Mouse (Mus musculus) lung, postnatal 0 days (tissue): ENCODE measurements around the gene P2ry14. TPM values are rescaled to one million over a fixed set of nuclear protein-coding genes. Genes with fewer than 3 reads are reported as not detected.

Experiments
- ATAC-seq: fragments of 200-750 bp; cut with Nextera tagmentation; 2 replicates; pipeline ENCODE4 v1.8.0; 2017; ENCODE audit warnings: moderate library complexity
- DNase-seq: peaks from one replicate; pipeline ENCODE4 v3.0.0-alpha.2; 2016; ENCODE audit warnings: low spot score
- H3K27ac ChIP-seq: fragments of 300-500 bp; sonication (generic); 2 replicates; pipeline ENCODE4 v1.5.1; 2014; ENCODE audit warnings: antibody characterized with exemption, mild to moderate bottlenecking, low read length, mixed read lengths
- H3K27me3 ChIP-seq: fragments of 300-500 bp; sonication (generic); replicated peaks from 2 replicates; pipeline ENCODE4 v1.6.1; 2014; ENCODE audit warnings: low read length, mixed read lengths; ENCODE audit not compliant: insufficient read depth
- H3K36me3 ChIP-seq: fragments of 300-500 bp; sonication (generic); 2 replicates; pipeline ENCODE4 v1.6.1; 2014; ENCODE audit warnings: low read length, mixed read lengths; ENCODE audit not compliant: insufficient read depth
- H3K4me1 ChIP-seq: fragments of 300-500 bp; sonication (generic); 2 replicates; pipeline ENCODE4 v1.6.1; 2014; ENCODE audit warnings: antibody characterized with exemption, low read depth, low read length, mixed read lengths; ENCODE audit not compliant: insufficient read depth
- H3K4me2 ChIP-seq: fragments of 300-500 bp; sonication (generic); replicated peaks from 2 replicates; pipeline ENCODE4 v1.6.1; 2014; ENCODE audit warnings: low read depth, mild to moderate bottlenecking, low read length, moderate library complexity, mixed read lengths
- H3K4me3 ChIP-seq: fragments of 300-500 bp; sonication (generic); 2 replicates; pipeline ENCODE4 v1.5.1; 2014; ENCODE audit warnings: low read depth, low read length
- H3K9ac ChIP-seq: fragments of 300-500 bp; sonication (generic); replicated peaks from 2 replicates; pipeline ENCODE4 v1.6.1; 2014; ENCODE audit warnings: low read depth, mild to moderate bottlenecking
- H3K9me3 ChIP-seq: fragments of 300-500 bp; sonication (generic); 2 replicates; pipeline ENCODE4 v1.6.1; 2016; ENCODE audit warnings: low read length, mixed read lengths
- CTCF ChIP-seq: IDR thresholded peaks from 2 replicates; pipeline ENCODE4 v1.5.1; 2016; ENCODE audit warnings: antibody characterized with exemption, mild to moderate bottlenecking
- EP300 ChIP-seq: IDR thresholded peaks from 2 replicates; pipeline ENCODE4 v1.6.1; 2016; ENCODE audit warnings: antibody characterized with exemption, mild to moderate bottlenecking, control low read depth
- WGBS: fragments of 180-500 bp; shearing (Covaris S2); extraction: QIAGEN DNeasy Blood & Tissue Kit; methylation state at CpG from one replicate; pipeline ENCODE4 v1.1.7; 2014; 5-methylcytosine and 5-hydroxymethylcytosine counted together
- polyA plus RNA-seq: library from polyadenylated mRNA; unstranded; fragments of >200 nt; fragmentation: Nextera tagmentation; extraction: Ambion mirVana; gene quantifications from 2 replicates; pipeline ENCODE4 v1.2.1, GENCODE M21; 2015

Gene P2ry14
- polyA plus RNA-seq, 1 experiment from 2014 or later, result 65.2 TPM

- H3K4me1 ChIP-seq, result no peaks in the 10 kb centered on the region
- DNase-seq, result no peak
- H3K9me3 ChIP-seq, result no peaks in the 10 kb centered on the region
- TF ChIP-seq CTCF, result no peak
- no peak for TF ChIP-seq EP300
- H3K27ac ChIP-seq, result no peak overlapping the region
- ATAC-seq, result no peak
- H3K27me3 ChIP-seq, result no peaks in the 10 kb centered on the region
- H3K9ac ChIP-seq, result no peak overlapping the region
- no peak overlapping the region for H3K4me2 ChIP-seq
- no peaks in the 10 kb centered on the region for H3K36me3 ChIP-seq
- H3K4me3 ChIP-seq, result no peak overlapping the region
- WGBS, result 92% methylated on average over 4 of the region's 4 CpGs
Observed at GRCm38 (mm10) chr3:59107439-59107838, 46.0 kb downstream of the P2ry14 start.

- Histone ChIP-seq H3K9ac (no peak overlapping the region), H3K36me3 (no peaks in the 10 kb centered on the region), H3K9me3 (no peaks in the 10 kb centered on the region), H3K4me2 (no peak overlapping the region), H3K27me3 (no peaks in the 10 kb centered on the region), H3K4me3 (no peak overlapping the region), H3K4me1 (no peaks in the 10 kb centered on the region), H3K27ac (no peak overlapping the region)
- no peak for TF ChIP-seq EP300
- no peak for TF ChIP-seq CTCF
- no peak for DNase-seq
- WGBS, result 61% methylated on average over 4 of the region's 4 CpGs
- ATAC-seq, result no peak
Observed at GRCm38 (mm10) chr3:59104462-59104861, 49.0 kb downstream of the P2ry14 start.

- 88% methylated on average over 2 of the region's 2 CpGs for WGBS
- Histone ChIP-seq H3K4me1 (no peaks in the 10 kb centered on the region), H3K27me3 (no peaks in the 10 kb centered on the region), H3K9me3 (no peaks in the 10 kb centered on the region), H3K4me2 (no peak overlapping the region), H3K4me3 (no peak overlapping the region), H3K36me3 (no peaks in the 10 kb centered on the region), H3K27ac (no peak overlapping the region), H3K9ac (no peak overlapping the region)
- no peak for DNase-seq
- TF ChIP-seq EP300, result no peak
- no peak for TF ChIP-seq CTCF
- no peak for ATAC-seq
Observed at GRCm38 (mm10) chr3:59102146-59102545, 51.3 kb downstream of the P2ry14 start.

GRCm38 (mm10) chr3:59101218-59101986 is 52.0 kb downstream of the P2ry14 start, which contains the start of gene Gpr171:
Gpr171 (minus strand) TSS chr3:59101821.
- H3K36me3 ChIP-seq, result no peaks in the 10 kb centered on the region
- no peak within 1 kb of the TSS for H3K4me3 ChIP-seq
- no peaks in the 10 kb centered on the region for H3K9me3 ChIP-seq
- H3K4me1 ChIP-seq, result no peaks in the 10 kb centered on the region
- DNase-seq (no peak), ATAC-seq (no peak)
- TF ChIP-seq EP300, result no peak
- no peak for TF ChIP-seq CTCF
- WGBS, result 70% methylated on average over 6 of the region's 6 CpGs
- H3K27ac ChIP-seq, result no peak within 1 kb of the TSS
- H3K27me3 ChIP-seq, result no peaks in the 10 kb centered on the region
- no peak within 1 kb of the TSS for H3K9ac ChIP-seq
- H3K4me2 ChIP-seq, result no peak within 1 kb of the TSS

- Histone ChIP-seq H3K4me1 (no peaks in the 10 kb centered on the region), H3K36me3 (no peaks in the 10 kb centered on the region), H3K27ac (no peak overlapping the region), H3K4me2 (no peak overlapping the region), H3K9ac (no peak overlapping the region), H3K27me3 (no peaks in the 10 kb centered on the region), H3K9me3 (no peaks in the 10 kb centered on the region), H3K4me3 (no peak overlapping the region)
- 87% methylated on average over 10 of the region's 10 CpGs for WGBS
- no peak for TF ChIP-seq CTCF
- no peak for TF ChIP-seq EP300
- no peak for ATAC-seq
- DNase-seq, result peak; percentile 15
Observed at GRCm38 (mm10) chr3:59098540-59098939, 54.9 kb downstream of the P2ry14 start.

- Histone ChIP-seq H3K27me3 (no peaks in the 10 kb centered on the region), H3K36me3 (no peaks in the 10 kb centered on the region), H3K4me2 (no peak overlapping the region), H3K9ac (no peak overlapping the region), H3K9me3 (no peaks in the 10 kb centered on the region), H3K4me1 (no peaks in the 10 kb centered on the region), H3K27ac (no peak overlapping the region), H3K4me3 (no peak overlapping the region)
- DNase-seq, result peak; percentile 42
- no peak for TF ChIP-seq EP300
- no peak for TF ChIP-seq CTCF
- WGBS, result 49% methylated on average over 6 of the region's 6 CpGs
- peak; percentile 55 for ATAC-seq
Observed at GRCm38 (mm10) chr3:59097421-59097820, 56.0 kb downstream of the P2ry14 start.
